ENCODE assay signal across 16 mouse cellular contexts in the genomic region with DNA sequence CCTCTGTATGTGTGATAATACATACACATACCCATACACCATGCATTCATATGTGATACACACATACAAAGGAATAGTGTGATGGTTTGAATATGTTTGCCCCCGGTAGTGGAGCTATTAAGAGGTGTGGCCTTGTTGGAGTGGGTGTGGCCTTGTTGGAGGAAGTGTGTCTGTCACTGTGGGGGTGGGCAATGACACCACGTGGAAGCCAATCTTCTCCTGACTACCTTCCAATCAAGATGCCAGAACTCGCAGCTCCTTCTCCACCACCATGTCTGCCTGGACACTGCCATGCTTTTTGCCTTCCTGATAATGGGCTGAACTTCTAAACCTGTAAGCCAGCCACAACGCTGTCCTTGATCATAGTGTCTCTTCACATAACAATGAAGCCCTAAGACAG.
"Had no signal": no experiment of that assay in that cellular context is flagged by ENCODE, and none has a peak within 500 bp of the region (broad histone marks: within the 10 kb centered on the region; RNA-seq: fewer than 3 reads in every experiment).

No protein-coding gene starts in this region.

- H3K9ac ChIP-seq: forebrain, embryonic 15.5 days; forebrain, postnatal 0 days; heart, embryonic 13.5 days; heart, embryonic 15.5 days; hindbrain, embryonic 13.5 days; hindbrain, embryonic 15.5 days; kidney, embryonic 15.5 days; limb, embryonic 12.5 days had no signal

- H3K36me3 ChIP-seq: forebrain, embryonic 15.5 days; heart, embryonic 13.5 days; heart, embryonic 15.5 days; hindbrain, embryonic 13.5 days; hindbrain, embryonic 15.5 days; kidney, embryonic 15.5 days; limb, embryonic 10.5 days; limb, embryonic 12.5 days had no signal

- H3K4me2 ChIP-seq: forebrain, embryonic 15.5 days; heart, embryonic 11.5 days; heart, embryonic 13.5 days; hindbrain, embryonic 13.5 days; hindbrain, embryonic 15.5 days; kidney, embryonic 15.5 days; limb, embryonic 12.5 days; liver, embryonic 11.5 days had no signal

- H3K27ac ChIP-seq: forebrain, embryonic 15.5 days; heart, embryonic 13.5 days; hindbrain, embryonic 13.5 days; kidney, embryonic 15.5 days; kidney, postnatal 0 days; left cerebral cortex, adult 2 months; limb, embryonic 10.5 days; limb, embryonic 12.5 days had no signal

- H3K4me1 ChIP-seq: limb, embryonic 12.5 days had no signal

- ATAC-seq: forebrain, embryonic 15.5 days; forebrain, postnatal 0 days; hindbrain, postnatal 0 days; intestine, embryonic 16.5 days had no signal

- DNase-seq: layer of hippocampus, adult 9-11 months had no signal

- H3K9me3 ChIP-seq: forebrain, embryonic 15.5 days; heart, embryonic 13.5 days; heart, embryonic 15.5 days; hindbrain, embryonic 13.5 days; hindbrain, embryonic 15.5 days; kidney, embryonic 15.5 days; limb, embryonic 10.5 days; limb, embryonic 12.5 days had no signal

- H3K4me3 ChIP-seq: forebrain, embryonic 15.5 days; heart, embryonic 13.5 days; heart, embryonic 15.5 days; hindbrain, embryonic 13.5 days; hindbrain, embryonic 15.5 days; kidney, embryonic 15.5 days; left cerebral cortex, adult 2 months; limb, embryonic 10.5 days; limb, embryonic 12.5 days had no signal

- H3K27me3 ChIP-seq: forebrain, embryonic 15.5 days; heart, embryonic 13.5 days; heart, embryonic 15.5 days; hindbrain, embryonic 13.5 days; hindbrain, embryonic 15.5 days; kidney, embryonic 15.5 days; limb, embryonic 12.5 days had no signal
